Mouse (Mus musculus): Measurements from ENCODE around the gene Slc17a5.
"Not testable (repeated sequence)": the region's sequence is repeated elsewhere in the genome, so short reads cannot be mapped to it uniquely, and the experiment has no call there.

Slc17a5 gene

DNA sequence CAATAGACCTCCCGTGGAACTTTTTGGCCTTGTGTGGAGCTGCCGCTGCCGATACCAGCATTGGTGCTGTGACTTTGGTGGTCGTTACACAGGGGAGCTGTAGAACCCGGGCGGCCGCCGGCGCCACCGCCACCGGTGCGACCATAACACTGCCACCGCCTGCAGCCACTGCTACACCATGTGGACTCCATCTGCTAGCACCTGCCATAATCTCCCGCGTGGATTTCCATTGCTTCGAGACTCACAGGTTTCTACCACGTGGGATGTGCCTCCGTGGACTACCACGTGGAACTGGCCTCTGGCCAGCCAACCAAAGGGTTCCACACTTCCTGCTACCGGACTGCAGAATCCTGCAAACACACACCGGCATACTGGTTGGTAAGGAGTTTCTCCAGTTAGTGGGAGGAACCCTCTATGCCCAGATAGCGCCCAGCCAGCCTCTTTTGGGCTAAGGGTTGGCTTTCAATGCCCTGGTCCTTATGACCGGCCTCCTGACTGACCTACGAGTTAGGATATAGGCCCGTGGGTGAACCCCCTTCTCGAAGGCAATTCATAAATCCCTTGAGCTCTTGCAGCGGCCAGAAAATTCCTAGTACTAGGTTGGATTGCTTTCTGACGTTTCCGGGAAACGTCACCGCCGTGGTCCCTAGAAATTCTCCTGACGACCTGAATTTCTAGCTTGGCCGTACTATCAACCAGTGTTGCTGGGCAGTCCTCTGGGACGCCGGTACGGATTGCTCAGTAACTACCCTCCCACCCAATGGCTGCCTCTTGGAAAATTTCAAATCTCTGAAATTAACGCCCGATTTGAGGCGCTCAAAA is 66.8 kb downstream of the Slc17a5 start:
- DNase-seq (ENCODE audit: extremely low read depth, insufficient read length, low spot score): no peak

DNA sequence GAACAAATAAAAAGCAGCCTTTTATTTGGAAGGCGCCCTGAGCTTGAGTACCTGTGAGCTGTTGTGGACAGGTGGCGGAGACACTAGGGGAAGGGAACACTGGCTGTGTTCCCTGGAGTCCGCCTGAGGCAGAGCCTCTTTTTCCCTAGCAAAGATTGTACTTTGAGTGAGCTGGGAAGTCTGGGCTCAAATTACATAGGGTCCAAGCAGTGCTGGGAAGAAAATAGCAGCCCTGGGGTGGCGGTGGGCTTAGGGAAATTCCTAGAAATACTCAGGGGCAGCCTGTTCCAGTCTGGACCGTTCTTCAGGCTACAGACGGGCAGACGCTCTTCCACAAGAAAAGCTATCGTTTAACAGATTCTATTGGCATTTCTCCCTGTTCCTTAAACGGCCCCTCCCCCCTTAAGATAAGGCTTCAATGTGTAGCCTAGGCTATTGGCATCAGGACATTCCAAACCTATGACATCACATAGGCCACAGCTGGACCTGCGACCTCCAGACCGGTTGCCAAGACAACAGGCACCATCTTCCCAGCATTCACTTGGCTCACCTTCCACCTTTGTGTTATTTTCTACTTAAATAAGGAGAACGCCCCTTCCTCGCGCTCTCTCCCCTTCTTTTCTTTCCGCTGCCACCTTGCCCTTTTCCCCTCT is 67.6 kb downstream of the Slc17a5 start:
- no peak for DNase-seq (ENCODE audit: extremely low read depth, insufficient read length, low spot score)

DNA sequence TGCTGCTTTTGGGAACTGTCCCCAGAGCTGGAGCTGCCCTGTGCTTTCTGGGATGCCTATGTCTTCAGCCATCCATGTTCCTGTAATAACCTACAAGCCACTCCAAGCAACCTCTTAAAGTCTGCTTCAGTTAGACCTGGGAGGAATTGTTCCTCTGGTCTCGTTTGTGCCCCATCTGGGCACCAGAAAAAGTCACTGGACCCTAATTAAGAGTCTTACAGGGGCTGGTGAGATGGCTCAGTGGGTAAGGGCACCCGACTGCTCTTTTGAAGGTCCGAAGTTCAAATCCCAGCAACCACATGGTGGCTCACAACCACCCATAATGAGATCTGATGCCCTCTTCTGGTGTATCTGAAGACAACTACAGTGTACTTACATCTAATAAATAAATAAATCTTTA is 70.6 kb downstream of the Slc17a5 start:
- not testable (repeated sequence) for DNase-seq (ENCODE audit: extremely low read depth, insufficient read length, low spot score)

DNA sequence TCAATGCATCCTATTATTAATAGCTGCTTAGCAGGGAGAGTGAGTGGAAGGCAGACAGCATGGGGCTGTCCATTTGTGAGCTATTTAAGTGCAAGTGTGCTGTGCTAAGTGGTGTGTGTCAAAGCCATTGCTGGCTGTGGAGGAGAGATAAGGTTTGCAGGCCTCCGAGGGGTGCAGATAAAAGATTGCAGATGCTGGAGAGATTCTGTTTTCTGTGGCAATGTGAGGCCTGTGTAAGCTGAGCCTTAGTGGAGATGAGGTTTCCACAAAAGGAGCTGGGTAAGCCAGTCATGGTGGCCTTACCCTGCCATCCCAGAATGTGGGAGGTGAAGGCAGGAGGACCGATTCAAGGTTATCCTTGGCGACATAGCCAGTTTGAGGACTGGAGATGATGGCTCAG is 71.7 kb downstream of the Slc17a5 start:
- no peak for DNase-seq (ENCODE audit: extremely low read depth, insufficient read length, low spot score)

DNA sequence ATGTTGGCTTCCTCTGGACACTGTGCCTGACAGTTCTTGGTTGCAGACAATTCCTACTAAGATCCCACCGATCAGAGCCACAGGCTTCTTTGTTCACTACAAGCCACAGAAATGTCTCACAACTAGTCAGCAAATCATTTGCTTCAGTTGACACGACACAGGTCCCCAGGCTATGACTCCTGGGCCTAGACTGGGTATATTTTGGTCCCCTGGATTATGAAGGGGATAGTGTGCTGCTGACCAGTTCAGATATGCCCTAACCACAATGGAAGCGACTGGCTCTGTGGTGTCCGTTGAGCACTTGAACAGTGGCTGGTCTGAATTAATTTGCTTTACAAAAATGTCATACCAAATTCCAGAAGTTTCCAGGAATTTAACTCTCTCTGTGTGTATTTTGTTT is 73.2 kb downstream of the Slc17a5 start:
- peak; percentile 35 for DNase-seq (ENCODE audit: extremely low read depth, insufficient read length, low spot score)

DNA sequence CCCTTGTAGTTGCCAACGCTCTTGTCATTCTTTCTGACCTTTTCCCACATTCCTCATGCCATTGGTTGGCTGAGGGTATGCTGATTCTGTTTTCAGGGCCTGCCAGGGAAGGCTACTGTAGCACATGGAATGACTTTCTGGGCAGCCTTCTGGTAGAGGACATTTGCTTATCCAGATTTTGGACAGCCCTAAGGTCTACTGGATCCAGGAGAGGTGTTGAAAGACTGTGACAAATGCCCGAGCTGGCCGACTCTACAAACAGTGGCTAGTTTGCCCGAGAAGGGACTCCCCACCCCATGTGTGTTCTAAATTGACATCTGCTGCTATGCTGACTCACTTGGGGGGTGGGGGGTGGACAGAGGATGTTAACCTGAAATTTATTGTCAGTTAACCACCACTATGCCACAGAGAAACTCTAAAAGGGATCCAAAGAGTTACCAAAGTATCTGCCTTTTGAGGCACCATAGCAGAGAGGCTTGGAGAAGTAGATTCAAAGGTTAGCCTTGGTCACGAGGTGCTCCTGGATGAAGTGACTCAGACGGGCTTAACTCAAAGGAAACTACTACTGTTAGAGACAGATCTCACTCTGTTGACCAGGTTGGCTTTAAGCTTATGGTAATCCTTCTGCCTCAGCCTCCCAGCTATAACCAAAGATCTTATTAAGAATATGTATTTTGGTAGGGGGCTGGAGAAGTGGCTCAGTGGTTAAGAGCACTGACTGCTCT is 73.9 kb downstream of the Slc17a5 start:
- peak; percentile 77 for DNase-seq (ENCODE audit: extremely low read depth, insufficient read length, low spot score)

DNA sequence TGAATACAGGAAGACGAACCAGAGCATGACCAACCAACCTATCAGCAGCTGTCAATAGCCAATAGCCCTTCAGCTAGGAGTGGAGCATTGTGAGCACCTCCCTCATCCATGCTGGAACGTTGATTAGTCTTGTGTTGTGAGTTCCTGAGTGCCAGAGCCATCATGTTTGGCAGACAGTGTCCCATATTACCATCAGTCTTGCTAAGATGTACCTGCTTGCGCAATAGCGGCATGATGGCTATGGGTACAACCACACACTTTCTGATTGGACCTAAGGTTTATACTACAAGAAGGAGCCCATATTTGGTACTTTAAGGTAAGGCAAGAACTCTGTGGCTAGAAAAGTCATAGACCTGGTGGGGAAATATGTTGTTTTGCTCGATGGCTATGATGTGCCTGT is 76.1 kb downstream of the Slc17a5 start:
- no peak for DNase-seq (ENCODE audit: extremely low read depth, insufficient read length, low spot score)

DNA sequence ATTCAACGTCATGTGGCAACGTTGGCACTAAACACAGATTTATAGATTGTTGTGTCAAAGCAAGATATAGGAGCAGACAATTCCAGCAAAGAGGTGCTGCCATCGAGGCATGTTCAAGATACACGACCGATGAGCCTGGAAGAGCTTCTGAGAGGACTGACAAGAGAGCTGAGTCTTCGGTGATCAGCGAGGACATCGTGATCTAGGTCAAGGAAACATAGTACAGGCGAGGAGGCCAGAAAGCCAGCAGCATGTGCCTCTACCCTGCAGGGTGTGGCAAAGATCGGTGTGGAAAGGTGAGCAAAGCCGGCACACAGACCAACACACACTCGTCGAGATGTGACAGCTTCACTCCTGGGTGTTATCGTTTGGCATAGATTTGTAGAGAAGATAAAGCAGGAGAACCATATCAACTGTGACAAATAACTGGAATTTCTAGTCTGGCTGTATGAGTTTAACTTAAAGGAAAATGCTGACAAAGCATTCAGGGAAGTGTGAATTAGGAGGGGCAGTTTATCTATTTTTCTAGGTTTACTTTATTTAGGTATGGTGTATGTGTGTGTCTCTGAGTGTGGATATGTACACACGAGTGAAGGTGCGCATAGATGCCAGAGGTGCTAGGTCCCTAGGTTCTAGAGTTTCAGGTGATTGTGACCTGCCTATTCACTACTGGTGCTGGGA is 79.6 kb downstream of the Slc17a5 start:
- DNase-seq (ENCODE audit: extremely low read depth, insufficient read length, low spot score): no peak

DNA sequence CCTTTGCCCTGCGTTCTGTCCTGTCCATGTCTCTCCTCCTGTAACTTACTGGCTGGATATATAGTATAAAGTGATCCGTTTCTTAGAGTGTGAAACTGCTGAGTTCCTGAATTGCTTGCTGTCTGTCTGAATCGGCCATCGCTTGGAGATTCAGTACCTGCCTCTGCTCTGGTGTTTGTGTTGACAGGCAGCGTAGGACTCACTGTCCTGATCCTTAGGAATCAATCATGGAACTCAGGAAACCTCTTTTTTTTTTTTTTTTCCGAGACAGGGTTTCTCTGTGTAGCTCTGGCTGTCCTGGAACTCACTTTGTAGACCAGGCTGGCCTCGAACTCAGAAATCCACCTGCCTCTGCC is 81.1 kb downstream of the Slc17a5 start:
- DNase-seq (ENCODE audit: extremely low read depth, insufficient read length, low spot score): no peak

DNA sequence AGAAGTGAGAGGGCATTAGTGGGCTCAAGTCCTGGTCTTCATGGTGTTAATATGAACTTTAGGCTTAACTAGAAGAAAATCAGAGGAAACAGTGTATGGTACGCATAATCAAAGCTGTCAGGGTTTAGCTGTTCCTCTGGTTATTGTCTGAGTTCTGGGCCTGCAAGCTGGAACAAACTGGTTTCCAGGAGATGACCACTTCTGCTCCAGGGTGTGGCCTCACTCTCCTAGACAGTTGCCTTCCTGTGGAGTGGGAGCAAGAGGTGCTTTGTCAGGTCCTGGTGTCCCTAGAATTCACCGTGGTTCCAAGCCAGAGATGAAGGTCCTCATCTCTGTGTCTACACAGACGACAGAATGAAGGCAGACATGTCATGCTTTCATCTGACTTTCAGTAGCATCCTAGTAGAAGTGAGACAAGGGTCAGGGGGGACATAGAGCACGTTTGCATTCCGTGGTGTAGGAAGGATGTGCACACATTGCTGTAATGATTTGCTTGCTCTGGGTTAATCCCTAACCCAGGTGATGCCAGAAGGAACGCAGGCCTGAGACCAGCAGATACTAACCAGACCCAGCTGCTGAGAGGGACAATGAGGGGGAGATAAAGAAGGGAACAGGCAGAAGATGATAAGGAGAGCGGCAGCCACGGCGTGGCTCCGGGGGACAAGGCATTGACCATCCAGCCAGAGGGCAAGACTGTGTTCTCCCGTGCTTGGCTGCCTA is 81.7 kb downstream of the Slc17a5 start:
- DNase-seq (ENCODE audit: extremely low read depth, insufficient read length, low spot score): no peak

DNA sequence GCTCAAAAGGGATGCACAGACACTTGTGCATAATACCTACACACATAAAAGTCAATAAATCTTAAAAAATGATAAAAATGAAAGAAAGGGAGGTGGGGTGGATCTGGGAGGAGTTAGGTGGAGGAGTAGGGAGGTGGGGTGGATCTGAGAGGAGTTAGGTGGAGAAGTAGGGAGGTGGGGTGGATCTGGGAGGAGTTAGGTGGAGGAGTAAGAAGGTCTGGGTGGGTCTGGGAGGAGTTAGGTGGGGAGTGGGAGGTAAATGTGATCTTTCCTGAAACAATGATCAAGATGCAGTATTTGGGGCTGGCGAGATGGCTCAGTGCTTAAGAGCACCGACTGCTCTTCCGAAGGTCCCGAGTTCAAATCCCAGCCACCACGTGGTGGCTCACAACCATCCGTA is 82.6 kb downstream of the Slc17a5 start:
- no peak for DNase-seq (ENCODE audit: extremely low read depth, insufficient read length, low spot score)

DNA sequence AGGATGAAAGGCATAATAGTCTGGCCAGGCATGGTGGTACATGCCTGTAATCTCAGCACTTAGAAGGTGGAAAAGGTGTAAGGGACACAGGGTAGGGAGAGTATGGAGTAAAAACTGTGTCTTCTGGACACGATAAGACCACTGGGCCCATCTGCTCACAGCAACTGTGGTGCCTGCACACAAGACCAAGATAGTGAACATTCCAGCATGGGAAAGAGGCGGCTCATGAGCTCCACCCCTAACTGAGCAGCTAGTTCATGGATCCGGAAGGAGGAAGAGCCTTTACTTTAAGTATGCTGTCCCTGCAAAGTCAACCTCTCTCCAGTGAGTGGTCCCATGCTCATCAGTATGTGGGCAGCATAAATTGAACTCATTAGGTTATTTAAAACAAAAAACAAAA is 83.2 kb downstream of the Slc17a5 start:
- no peak for DNase-seq (ENCODE audit: extremely low read depth, insufficient read length, low spot score)

DNA sequence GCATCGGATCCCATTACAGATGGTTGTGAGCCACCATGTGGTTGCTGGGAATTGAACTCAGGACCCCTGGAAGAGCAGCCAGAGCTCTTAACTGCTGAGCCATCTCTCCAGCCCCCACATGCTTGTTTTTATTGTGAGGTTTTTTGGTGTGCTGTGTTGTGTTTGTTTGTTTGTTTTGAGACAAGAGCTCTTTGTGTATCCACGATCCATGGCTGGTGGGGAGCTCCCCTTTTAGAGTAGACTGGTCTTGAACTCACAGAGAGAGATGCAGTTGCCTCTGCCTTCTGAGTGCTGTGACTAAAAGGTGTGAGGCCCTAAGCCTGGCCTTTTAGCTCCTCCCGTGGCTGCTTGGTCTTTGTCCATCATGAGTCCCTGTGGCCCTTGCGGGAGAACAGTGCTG is 83.7 kb downstream of the Slc17a5 start:
- no peak for DNase-seq (ENCODE audit: extremely low read depth, insufficient read length, low spot score)

DNA sequence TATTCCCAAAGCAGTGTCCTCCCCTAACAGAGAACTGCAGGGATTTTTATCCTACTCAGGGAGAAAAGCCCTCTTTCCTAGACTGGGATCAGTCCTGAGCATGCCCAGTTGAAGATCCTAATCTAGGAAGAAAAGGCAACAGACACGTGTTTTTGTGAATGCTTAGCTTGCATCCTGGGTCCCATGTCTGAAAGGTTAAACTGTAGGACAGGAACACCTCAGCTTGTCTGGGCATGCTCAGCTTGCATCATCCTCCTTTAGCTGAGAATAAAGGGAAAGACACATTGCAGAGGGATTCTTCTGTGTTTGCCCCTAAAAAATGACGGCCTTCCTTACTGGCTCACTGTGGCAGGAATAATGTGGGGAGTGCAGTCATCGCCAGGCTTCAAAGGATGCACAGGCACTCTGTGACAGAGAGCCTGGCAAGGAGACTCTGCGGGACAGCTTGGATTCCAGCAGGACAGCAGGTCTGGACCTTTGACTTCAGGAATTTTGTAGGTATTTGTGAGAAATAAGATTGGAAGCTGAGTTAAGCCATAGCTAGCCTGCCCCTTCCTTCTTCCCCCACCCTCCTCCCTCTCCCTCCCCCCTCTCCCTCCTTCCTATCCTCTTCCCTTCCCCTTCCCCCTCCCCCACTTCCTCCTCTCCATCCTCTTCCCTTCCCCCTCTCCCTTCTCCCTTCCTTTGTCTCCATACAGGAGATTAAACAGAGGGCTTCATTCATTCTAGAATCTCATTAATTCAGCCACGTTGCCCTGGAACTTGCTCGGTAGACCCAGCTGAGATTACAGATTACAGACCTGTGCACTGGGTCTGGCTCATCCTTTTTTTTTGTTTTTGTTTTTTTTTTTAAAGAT is 84.4 kb downstream of the Slc17a5 start:
- peak; percentile 30 for DNase-seq (ENCODE audit: extremely low read depth, insufficient read length, low spot score)

DNA sequence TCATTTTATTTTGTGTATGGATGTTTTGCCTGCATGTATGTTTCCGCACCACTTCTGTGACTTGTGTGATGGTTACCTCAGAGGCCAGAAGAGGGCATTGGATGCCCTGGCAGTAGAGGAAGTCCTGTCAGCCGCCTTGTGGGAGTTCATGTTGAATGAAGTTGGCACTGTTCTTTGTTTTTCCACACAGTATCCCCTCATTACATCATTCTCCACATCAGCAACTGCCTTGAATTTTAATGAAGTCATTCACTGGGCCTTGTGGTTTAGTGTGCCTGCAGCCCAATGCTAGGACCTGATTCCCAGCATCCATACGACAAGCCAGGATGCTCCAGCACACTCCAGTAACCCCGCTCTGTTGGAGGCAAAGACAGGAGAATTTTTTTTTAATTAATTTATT is 86.6 kb downstream of the Slc17a5 start:
- peak; percentile 35 for DNase-seq (ENCODE audit: extremely low read depth, insufficient read length, low spot score)

DNA sequence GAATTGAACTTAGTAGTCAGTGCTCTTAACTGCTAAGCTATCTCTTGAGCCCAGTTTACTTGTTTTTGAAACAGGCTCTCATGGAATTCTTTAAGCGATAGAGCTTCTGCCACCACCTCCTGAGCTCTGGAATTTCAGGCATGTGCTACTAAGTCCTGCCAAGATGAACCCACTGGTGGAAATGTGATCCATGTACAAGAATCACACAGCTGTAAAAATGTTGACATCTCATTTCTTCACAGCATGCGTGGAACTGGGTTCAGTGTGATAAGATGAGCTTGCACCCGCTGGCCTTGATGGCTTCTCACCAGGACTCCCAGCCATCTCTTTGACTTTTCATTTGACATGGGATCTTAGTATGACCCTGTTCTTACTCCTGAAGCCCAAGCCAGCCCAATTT is 87.5 kb downstream of the Slc17a5 start:
- DNase-seq (ENCODE audit: extremely low read depth, insufficient read length, low spot score): no peak

DNA sequence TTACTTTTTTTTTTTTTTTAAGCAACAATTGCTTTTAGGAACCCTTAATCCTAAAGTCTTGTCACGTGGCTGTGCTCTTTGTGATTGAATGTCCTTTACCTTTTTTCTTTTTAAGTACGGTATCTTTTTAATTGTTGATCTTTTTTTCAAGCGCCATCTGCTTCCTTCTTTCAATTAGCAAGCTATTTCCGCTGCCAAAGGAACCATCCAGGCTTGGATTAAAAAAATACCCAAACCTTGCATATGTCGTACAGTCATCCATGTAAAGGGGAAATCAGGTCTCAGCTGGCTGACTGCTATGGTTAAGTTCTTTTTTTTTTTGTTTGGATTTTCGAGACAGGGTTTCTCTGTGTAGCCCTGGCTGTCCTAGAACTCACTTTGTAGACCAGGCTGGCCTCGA is 94.7 kb downstream of the Slc17a5 start:
- DNase-seq (ENCODE audit: extremely low read depth, insufficient read length, low spot score): no peak

DNA sequence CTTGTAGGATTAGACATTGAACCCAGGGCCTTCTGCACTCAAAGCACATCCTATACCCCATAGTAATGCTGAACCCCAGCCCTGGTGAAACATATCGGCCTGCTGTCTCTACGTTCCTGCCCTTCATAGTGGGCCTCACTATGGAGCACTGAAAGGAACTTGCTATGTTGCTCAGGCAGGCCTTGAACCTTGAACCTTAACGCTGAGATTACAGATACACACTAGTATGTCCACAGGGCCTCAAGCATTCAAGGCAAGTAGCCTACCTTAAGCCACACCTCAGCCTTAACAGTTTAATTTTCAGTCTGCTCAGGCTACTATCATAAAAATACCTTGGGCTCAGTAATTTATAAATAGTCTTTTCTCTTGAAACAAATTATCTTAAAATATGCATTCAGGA is 95.6 kb downstream of the Slc17a5 start:
- DNase-seq (ENCODE audit: extremely low read depth, insufficient read length, low spot score): no peak

DNA sequence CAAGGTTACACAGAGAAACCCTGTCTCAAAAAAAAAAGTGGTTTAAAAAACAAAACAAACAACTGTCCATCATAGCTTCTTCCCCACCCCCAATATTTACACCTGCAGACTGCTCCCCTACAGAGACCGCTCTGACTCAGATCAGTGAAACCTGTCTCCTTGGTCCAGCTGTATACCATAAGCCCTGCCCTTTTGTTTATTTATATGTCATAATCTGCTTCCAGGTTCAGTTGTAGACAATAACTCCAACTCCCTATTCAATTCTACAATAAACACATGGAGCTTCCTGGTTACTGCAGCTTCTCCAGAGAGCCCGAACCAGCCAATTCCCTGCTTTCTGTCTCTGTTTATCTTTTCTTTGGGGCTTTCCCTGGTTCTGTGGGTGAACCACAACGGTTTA is 96.7 kb downstream of the Slc17a5 start:
- no peak for DNase-seq (ENCODE audit: extremely low read depth, insufficient read length, low spot score)

Measured in 3134 (cell line).